ENCODE assay signal across 8 mouse cellular contexts in genomic region chr6:73222841-73223526, GRCm38 (mm10). TPM values are rescaled to one million over a fixed set of nuclear protein-coding genes. Genes with fewer than 3 reads are reported as not detected.
DNase-seq lines count a peak whose midpoint lies in the region; ATAC-seq lines count a peak whose summit lies in the region.

No protein-coding gene starts in this region.

- DNase-seq in adrenal gland, adult 2 months: peak; percentile 92
- DNase-seq in cerebellum, postnatal 4 days (ENCODE audit: low spot score in 2 of 2): peak; percentile 36 to 63
- peak; percentile 94 to 96 for DNase-seq in heart, adult 18-20 months
- peak; percentile 96 for DNase-seq in kidney, adult 11 months
- peak; percentile 31 to 76 for DNase-seq in urinary bladder, adult 18-20 months (ENCODE audit: low spot score in 2 of 2)

- H3K36me3 ChIP-seq in limb, embryonic 13.5 days: no peaks in the 10 kb centered on the region
- no peaks in the 10 kb centered on the region for H3K36me3 ChIP-seq in midbrain, embryonic 16.5 days (ENCODE audit: control insufficient read depth, insufficient read depth, low read length)

- peak overlapping the region; percentile 33; the same call in 1 of the 2 replicates for H3K27ac ChIP-seq in limb, embryonic 13.5 days
- no peak overlapping the region for H3K27ac ChIP-seq in midbrain, embryonic 16.5 days (ENCODE audit: low read length)

- H3K4me2 ChIP-seq in limb, embryonic 13.5 days (replicated peaks): peak overlapping the region; percentile 54
- peak overlapping the region; percentile 34; the same call in 1 of the 2 replicates for H3K4me2 ChIP-seq in midbrain, embryonic 16.5 days (ENCODE audit: low read length)

- WGBS in limb, embryonic 13.5 days: 4% methylated on average over 9 of the region's 10 CpGs
- 20% methylated on average over 10 of the region's 10 CpGs for WGBS in midbrain, embryonic 16.5 days

- no peaks in the 10 kb centered on the region for H3K9me3 ChIP-seq in limb, embryonic 13.5 days
- H3K9me3 ChIP-seq in midbrain, embryonic 16.5 days (replicated peaks; ENCODE audit: control insufficient read depth, low read length, poor library complexity, severe bottlenecking): no peaks in the 10 kb centered on the region

- ATAC-seq in limb, embryonic 13.5 days (ENCODE audit: low FRiP score, low read depth): peak; percentile 72
- no peak for ATAC-seq in midbrain, embryonic 16.5 days
- ATAC-seq in monocyte, adult 5-6 weeks (replicated peaks; ENCODE audit: insufficient number of reproducible peaks, low FRiP score, low TSS enrichment, poor library complexity, severe bottlenecking): no peak

- H3K9ac ChIP-seq in limb, embryonic 13.5 days: no peak overlapping the region
- H3K9ac ChIP-seq in midbrain, embryonic 16.5 days (ENCODE audit: low read depth, low read length): no peak overlapping the region

- no peak overlapping the region for H3K4me3 ChIP-seq in limb, embryonic 13.5 days
- H3K4me3 ChIP-seq in midbrain, embryonic 16.5 days (ENCODE audit: low read depth, low read length): no peak overlapping the region

- peaks cover 12% of the 10 kb centered on the region for H3K4me1 ChIP-seq in limb, embryonic 13.5 days
- peaks cover 8% of the 10 kb centered on the region; the same call in 1 of the 2 replicates for H3K4me1 ChIP-seq in midbrain, embryonic 16.5 days (ENCODE audit: control insufficient read depth, insufficient read depth, low read length)

- no peaks in the 10 kb centered on the region for H3K27me3 ChIP-seq in limb, embryonic 13.5 days
- H3K27me3 ChIP-seq in midbrain, embryonic 16.5 days (ENCODE audit: control insufficient read depth, insufficient read depth, low read depth, low read length): no peaks in the 10 kb centered on the region

RNA-seq across cellular contexts. Expression of gene Dnah6, which starts 1.5 kb away (rescaled TPM):
- total RNA-seq in adrenal gland, adult 2 months (2021): under 1 TPM in 1 of 2 experiments, not detected in 1; 0.03 TPM
- 0.01 and 0.02 TPM in 2 replicates for polyA plus RNA-seq in adrenal gland, adult 2 months (2012; rRNA removed)
- under 1 TPM; 0.05 to 0.51 TPM for total RNA-seq in heart, adult 18-20 months (2021)
- 0.01 and 0.03 TPM in 2 replicates for polyA plus RNA-seq in limb, embryonic 13.5 days (2015; fragmentation: Nextera tagmentation; extraction: Ambion mirVana)
- polyA plus RNA-seq in midbrain, embryonic 16.5 days (2015; fragmentation: Nextera tagmentation; extraction: Ambion mirVana): 0.32 and 0.36 TPM in 2 replicates
- total RNA-seq in monocyte, adult 5-6 weeks (2017): 0.10 TPM in 1 of 3 replicates, not detected in the others

RNA-seq across cellular contexts. Expression of gene Suclg1, which starts 25.2 kb away (rescaled TPM):
- 100 to 1,000 TPM; 312 to 405 TPM for total RNA-seq in adrenal gland, adult 2 months (2021)
- polyA plus RNA-seq in adrenal gland, adult 2 months (2012; rRNA removed): 61.3 and 66.1 TPM in 2 replicates
- 100 to 1,000 TPM; 523 to 589 TPM for total RNA-seq in heart, adult 18-20 months (2021)
- polyA plus RNA-seq in limb, embryonic 13.5 days (2015; fragmentation: Nextera tagmentation; extraction: Ambion mirVana): 149 and 157 TPM in 2 replicates
- polyA plus RNA-seq in midbrain, embryonic 16.5 days (2015; fragmentation: Nextera tagmentation; extraction: Ambion mirVana): 127 and 133 TPM in 2 replicates
- 75.1 to 96.6 TPM (median 85.6 TPM) in 3 replicates for total RNA-seq in monocyte, adult 5-6 weeks (2017)
